Mouse (Mus musculus) spleen, embryonic (tissue): ENCODE measurements around the gene Lnpep.

Source experiments
- CTCF ChIA-PET: fragments of 350-600 bp; sonication (Branson Sonifier 250); formaldehyde crosslinking; loops from one replicate; lab custom pipeline; 2022; lab: Charles Lee

Lnpep gene

DNA sequence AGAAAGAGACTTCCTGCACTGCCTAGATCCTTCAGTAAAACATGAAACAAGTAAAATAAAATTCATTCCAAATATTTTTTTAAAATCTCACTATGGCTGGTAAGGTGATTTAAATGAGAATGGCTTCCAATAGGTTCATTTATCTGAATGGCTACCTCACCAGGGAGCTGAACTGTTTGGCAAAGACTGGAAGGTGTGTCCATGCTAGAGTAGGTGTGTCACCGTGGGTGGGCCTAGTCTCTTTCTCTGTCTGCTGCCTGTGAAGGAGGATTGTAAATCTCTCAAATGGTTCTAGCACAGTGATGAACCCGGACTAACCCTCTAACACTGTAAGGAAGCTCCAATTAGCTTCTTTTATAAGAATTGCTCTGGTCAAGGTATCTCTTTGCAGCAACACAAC lies 12.5 kb downstream of the Lnpep start:
- CTCF ChIA-PET, result no interaction called here

DNA sequence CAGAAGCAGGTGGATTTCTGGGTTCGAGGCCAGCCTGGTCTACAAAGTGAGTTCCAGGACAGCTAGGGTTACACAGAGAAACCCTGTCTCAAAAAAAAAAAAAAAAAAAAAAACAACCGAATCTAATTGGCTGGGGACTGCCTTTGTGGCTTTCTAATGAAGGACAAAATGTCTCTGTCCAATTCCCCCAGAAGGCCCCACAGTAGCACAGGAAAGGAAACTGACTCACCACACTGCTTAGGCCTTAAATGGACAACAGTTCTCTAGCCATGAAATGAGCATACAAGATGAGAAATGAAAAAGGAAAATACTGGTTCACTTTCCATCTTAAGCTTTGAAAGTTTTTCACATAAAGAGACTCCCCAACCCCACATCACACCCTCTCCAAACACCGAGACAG lies 15.3 kb downstream of the Lnpep start:
- CTCF ChIA-PET, result interaction anchor here (0.7 kb wide), 1 partner anchor 10 kb away, joined by 8 read pairs; no protein-coding TSS in a partner anchor

DNA sequence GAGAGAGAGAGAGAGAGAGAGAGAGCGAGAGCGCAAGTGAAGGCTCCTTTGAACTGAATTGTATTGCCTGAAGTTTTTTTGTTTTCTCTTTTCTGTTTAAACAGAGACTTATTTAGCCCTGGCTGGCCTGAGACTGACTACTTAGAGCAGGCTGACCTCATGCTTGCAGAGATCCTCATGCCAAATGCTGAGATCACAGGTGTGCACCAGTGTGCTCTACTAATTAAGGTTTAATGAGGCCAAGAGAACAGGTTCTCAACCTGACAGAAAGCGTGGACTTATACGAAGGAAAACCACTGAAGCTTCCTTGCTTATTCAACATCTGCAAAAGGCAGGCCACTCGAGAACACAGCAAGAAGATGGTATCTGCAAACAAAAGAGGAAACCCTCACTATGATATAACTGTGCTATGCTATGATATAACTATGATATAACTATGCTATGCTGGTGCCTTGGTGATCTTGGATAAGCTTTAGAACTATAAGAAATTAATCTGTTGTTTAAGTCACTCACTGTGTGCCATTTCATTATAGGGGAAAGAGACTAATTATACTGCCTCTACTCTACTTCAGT lies 16.3 kb downstream of the Lnpep start:
- CTCF ChIA-PET, result interaction anchor here (1.3 kb wide), 1 partner anchor 94 kb away, joined by 3 read pairs; no protein-coding TSS in a partner anchor

DNA sequence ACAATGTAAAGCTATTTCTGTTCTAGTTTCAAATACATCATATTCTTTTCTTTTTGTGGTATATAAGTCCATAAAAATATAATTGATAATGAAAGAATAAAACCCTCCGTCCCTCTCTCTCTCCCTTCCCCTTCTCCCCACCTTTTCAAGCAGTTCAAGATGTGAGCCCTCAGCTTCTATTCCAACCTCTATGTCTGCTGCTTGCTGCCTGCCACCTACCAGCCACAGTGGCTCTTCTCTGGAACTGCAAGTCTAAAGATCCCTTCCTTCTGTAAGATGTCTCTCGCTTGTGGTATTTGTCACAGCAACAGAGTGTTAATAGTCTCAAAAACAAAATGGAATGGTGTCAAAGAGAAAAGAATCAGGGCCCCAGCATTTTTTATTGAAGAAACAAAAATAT lies 20.3 kb downstream of the Lnpep start:
- CTCF ChIA-PET, result interaction anchor here (0.5 to 0.9 kb wide), 2 partner anchors 14 to 49 kb away, joined by 3 read pairs; no protein-coding TSS in a partner anchor

DNA sequence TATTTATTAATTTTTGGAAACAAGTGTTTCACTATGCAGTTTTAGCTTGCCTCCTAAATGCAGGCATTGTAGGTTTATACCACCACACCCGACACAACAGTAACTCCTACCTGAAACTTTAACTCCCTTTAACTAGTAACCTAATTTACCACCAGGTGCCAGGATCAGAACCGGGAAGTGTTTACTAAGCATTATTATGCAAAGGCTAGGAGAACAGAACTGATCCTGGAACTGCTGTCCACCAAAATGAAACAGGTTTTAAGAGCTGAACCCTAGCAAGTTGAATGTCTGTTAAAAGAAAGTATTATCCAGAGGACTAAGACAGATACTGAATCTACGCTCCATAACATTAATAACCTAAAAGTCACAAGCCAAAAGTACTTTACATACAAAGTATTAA lies 21.2 kb downstream of the Lnpep start:
- CTCF ChIA-PET, result no interaction called here

DNA sequence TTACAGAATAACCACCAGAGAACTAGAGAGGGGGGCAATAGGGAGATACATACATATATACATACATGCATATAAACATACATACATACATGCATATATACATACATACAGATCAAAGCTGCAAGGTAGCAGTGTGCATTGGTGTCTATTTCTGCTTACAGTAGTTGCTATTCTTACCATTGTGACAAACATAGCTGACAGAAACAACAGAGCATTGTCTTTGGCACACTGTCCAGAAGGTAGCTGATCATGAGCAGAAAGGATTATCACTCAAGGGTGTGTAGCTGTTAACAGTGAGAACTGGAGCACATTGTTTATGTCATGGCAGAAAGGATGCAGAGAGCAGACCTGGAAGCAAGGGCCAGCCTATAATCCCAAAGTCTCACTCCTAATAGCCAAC lies 22.1 kb downstream of the Lnpep start:
- CTCF ChIA-PET, result no interaction called here

DNA sequence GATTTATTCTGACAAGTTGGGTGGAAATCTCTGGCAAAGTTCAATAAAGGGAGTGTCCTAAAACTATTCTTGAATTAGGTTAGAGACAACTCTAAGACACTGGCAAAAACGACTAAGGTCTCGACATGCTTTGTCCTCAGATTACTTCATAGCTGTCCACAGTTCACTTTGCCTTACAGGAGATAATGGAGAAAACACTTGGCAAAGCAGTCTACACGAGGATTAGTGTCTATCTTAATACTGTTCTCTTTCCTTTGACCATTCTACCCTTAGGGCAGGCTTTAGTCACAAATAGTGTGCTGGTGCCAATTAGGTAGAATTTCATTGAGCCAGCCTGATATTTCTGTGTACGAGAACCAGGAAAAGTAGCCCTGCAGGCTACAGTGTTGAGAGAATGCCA lies 22.5 kb downstream of the Lnpep start:
- CTCF ChIA-PET, result no interaction called here

DNA sequence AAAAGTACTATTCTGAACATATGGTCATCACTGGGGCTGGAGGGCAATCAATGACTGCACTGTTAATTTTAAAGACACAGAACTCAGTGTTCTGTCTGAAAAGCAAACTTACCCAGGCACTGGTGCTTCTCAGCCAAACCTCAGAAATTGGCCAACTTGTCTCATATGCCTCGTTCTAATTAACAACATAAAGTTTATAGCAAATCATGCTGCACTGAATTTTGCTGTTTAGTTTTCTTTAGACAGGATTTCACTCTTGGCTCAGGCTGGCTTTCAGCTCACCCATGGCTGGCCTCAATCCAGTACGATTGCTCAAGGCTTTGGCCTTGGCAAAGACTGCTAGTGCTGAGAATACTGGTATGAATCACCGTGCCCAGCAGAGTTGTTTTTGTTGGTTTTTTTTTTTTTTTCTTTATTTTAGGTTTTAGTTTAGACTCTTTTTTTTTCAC lies 24.0 kb downstream of the Lnpep start:
- CTCF ChIA-PET, result no interaction called here

DNA sequence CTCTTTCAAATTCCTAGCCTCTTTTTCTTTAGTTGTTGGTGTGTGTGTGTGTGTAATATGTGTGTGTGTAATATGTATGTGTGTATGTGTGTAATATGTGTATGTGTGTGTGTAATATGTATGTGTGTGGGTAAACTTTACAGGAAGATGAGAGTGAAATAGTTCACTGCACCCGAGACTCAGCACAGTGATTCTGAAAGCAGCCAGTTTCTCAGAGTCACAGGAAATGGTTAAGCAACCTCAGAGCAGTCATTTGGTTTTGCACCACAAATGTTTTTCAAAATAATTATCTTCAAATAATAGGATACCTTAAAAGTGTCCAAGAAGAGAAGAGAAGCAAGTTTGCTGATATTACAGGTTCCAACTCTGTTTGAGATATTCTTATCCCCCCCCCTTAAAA lies 24.8 kb downstream of the Lnpep start:
- CTCF ChIA-PET, result no interaction called here

DNA sequence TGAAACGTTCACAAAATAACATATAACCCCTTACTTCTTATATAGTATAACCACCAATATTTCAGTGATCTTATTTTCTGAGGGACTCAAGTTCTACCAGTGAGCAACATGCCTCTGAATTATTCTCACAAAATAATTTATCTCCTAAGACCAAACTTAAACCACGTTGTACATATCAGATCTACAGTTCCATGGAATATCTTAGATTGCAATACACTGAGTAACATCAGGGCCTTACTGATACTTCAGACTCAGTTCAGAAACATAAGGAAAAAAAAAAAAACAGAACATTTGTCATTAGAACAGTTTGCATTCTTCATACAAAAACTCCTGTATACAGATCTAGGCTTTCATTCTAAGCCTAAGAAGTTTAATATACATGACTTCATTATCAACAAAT lies 26.5 kb downstream of the Lnpep start:
- CTCF ChIA-PET, result interaction anchor here (0.7 kb wide), 1 partner anchor 20 kb away, joined by 5 read pairs; no protein-coding TSS in a partner anchor

DNA sequence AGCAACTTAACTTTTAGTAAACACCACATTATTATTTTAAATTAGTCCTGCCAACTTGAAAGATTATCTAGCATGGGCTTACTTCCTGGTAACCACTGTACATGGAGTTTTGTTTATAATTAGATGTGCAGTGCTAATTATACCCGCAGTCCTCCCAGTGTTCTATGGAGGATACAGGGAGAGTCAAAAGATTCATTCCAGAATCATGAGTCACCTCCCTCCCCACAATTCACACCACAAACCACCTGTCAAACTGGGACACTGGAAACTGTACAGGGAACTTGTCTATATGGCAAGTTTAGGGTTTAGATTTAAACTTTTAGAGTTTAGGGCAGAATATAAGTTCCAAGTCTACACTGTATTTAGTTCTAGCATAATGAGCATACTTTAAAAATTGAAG lies 31.9 kb downstream of the Lnpep start:
- CTCF ChIA-PET, result interaction anchor here (0.6 kb wide), 1 partner anchor 20 kb away, joined by 5 read pairs; no protein-coding TSS in a partner anchor

DNA sequence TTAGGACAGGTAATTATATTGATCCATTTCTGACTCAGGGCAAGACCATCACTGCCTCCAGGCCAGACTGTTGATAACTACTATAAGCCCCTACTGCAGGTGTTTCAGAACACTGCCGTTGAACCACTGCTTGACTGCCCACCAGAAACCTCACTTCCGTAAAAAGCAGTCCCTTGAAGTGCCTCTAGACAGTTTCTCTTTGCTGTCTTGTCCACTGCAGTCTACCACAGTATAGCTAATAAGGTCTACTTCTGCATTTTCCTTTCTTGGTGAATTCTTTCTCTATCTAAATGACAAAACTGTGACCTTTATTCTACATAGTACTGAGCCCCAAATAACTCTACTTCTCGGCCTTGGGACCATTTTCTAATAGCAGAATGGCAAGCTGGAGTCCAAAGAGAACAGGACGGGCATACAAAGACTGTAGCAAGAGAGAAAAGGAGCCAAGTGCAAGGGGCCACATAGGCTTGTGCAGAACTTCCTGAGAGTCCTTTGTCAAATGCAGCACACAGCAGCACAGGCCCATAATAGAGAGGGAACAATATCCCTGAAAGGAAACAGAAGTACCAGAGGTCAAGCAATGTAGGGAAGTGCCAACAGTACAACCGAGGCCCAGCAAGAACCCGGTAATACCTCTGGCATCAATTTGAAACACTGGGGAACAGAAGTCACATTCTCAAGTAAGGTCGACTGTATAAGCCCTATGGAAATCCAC lies 37.4 kb downstream of the Lnpep start:
- CTCF ChIA-PET, result no interaction called here

DNA sequence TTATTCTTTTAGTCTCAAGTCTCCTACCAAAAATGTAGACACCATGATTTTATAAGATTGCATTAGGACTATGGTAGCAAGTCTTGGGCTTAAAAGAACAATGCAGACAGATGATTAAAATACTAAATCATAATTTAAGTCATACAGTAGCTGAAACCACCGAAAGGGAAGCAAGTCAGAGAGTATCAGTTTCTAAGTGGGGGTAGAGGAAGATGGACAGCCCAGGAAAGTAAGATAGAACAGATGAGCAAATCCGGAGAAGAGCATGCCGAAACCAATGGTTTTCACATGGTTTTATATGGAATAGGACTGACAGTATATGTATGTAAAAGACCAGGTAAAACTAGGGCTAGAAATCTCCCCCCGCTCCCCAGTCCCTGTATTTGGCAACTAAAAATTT lies 39.7 kb downstream of the Lnpep start:
- CTCF ChIA-PET, result interaction anchor here (0.7 kb wide), 1 partner anchor 32 kb away, joined by 3 read pairs; no protein-coding TSS in a partner anchor

DNA sequence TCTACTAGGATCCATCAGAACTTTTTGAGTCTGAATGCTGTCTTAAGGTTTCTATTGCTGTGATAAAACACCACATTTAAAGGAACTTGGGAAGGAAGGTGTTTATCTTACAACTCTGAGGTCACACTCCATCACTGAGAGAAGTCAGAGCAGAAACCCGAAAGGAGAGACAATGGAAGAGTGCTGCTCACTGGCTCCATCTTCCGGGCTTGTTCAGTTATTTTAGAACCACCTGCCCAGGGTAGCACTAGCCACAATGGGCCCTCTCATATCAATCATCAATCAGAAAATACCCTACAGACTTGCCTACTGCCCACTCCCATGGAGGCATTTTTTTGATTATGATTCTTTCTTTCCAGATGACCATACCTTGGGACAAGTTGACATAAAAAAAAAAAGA lies 41.0 kb downstream of the Lnpep start:
- CTCF ChIA-PET, result no interaction called here

DNA sequence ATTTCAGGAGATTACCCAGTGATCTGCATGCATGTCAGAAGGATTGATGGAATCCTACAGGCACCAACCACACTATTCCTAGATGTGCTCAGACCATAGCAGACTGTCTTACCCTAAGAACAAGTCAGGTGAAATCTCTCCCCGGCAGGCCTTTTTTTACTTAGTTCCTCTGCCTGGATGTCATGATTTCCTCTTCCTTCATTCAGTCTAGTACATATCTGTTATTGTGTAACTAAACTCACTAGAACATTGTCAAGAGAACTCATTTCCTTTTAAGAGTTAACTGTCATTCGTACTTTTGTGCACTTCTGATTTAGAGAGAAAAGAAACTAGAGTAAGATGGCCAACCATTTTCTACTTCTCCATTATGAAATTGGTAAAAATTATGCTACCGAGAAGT lies 43.6 kb downstream of the Lnpep start:
- CTCF ChIA-PET, result no interaction called here

DNA sequence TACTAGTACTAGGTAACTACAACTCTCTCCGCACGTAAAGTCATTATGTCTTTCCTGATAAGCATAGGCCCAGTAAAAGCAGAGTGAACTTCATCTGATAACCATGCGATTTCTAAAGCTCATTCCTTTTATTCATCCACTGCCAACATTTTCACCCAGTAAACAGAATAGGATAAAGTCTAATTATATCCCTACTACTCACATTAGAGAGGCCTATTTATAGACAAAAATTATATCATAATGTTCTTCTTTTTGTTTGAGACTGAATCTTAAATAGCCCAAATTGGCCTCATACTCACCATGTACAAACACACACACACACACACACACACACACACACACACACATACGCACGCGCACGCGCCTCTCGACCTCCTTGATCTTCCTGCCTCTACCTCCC lies 48.5 kb downstream of the Lnpep start:
- CTCF ChIA-PET, result no interaction called here

DNA sequence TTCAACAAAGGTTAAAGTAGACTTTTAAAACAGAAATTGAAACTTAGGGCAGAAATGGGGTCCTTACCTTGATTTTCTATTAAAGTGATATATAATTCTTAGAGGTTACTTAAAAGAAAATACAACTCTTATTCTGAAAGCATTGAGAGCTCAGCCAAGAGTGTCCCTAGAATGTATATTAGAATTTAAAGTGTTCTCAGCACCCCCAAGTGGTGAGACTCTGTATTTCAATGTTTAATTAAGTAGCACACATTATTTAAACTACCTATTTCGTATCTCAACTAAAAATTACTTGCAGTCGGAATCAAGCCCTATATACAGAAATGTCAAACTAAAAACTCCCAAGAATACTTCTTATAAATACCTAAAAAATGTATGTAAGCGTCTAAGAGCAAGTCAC lies 57.8 kb downstream of the Lnpep start:
- CTCF ChIA-PET, result no interaction called here

DNA sequence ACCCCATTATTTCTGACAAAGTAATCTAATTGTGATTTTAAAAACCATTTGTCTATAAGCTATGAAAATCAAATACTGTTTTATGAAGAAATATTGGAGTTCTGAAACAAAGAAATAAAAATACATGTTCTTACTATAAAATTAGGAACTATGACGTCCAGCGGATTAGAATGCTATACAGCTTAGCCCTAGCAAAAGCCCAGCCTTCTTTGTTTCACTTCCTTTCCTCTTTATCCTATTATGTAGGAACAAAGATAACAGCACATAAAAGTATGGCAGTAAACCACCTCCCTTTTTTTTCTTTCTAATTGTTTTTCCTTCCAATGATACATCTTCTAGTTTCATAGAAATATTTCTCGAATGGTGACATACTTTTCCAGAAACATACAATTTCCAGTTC lies 75.9 kb downstream of the Lnpep start:
- CTCF ChIA-PET, result no interaction called here

DNA sequence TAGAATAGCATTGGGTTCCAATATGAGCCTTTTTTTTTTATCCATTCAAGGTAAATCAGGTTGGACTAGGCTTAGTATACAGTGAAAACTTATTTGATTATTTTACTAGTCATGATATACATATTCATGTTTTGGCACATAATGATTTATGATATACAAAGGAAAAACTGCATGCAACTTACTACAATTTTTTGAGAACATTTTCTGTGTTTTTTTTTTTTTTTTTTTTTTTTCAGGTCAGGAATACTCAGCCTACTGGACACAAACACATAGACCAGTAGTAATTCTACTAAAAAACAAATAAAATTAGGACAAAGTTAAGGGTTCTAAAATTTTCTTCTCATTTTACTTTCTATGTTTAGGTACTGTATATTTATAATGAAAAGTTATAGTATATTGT lies 93.5 kb downstream of the Lnpep start:
- CTCF ChIA-PET, result no interaction called here

DNA sequence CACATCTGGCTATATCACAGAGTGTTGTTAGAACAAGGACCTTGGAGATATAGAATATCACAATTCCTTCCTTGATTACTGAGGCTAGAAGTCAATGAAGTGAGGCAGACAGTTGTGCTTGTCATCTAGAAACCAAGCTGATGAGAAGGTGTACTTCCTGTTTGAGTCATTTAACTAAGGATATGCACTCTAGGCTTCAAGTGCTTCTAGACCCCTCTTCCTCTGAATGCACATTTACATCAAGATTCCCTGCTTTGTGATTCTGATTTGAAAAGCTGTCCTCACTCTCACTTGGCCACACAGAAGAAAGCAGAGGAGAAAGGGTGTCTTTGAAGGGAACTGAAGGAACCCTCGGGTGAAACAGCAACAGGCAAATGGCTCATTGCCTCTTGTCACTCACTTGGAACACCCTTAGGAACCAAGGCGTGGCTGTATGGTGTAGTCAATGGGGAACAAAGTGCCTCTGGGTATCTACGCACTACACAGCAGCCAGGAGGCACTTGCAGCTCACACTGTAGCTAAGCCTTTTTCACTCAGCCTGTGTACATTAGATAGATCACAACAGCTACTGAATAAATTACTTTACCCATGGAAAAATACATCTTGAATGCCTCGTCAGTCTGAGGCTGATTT lies 108.3 kb downstream of the Lnpep start:
- CTCF ChIA-PET, result interaction anchor here (0.6 kb wide), 1 partner anchor 9 kb away, joined by 3 read pairs; no protein-coding TSS in a partner anchor

DNA sequence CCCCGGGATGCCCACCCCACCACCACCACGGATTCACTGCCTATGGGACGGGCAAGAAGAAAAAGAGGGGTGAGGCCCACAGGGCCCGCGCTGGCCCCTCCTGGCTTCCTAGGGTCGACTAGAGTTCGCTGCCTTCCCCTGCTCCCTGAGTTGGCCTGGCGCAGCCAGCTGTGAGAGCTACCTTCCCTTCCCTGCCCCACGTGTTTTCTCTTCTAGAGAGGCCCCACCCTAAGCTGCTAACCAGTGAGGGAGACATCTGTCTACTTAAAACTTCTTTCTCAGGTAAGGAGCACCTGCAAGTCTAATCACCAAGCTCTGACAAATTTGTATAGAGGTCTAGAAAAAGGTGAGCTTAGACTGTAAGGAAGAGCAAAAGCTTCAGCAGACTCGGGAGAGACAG lies 118.2 kb downstream of the Lnpep start:
- CTCF ChIA-PET, result no interaction called here

DNA sequence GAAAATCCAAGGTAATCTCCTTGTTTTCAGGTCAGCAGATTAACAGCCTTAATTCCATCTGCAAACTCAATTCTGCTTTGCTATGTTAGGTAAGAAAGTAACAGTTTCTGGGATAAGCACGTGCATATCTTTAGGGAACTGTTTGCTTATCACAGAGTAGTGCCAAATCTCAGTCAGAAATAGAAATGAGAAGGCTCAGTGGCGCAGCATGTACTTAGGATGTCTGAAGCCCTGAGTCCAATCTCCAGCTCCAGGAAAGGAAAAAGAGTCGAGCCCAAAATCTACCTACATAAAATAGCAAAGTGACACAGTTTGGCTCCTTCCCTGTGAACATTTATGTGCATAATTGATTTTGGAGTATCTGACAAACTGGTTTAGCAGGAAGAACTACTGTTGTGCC lies 125.6 kb downstream of the Lnpep start:
- CTCF ChIA-PET, result interaction anchor here (0.8 to 0.9 kb wide), 2 partner anchors 51 to 1975 kb away, joined by 3 to 17 read pairs; no protein-coding TSS in a partner anchor
